Mouse (Mus musculus) adrenal gland, postnatal 10 days (tissue): ENCODE measurements around the gene Icam5. TPM values are rescaled to one million over a fixed set of nuclear protein-coding genes. Genes with fewer than 3 reads are reported as not detected.
"Not testable (repeated sequence)": the region's sequence is repeated elsewhere in the genome, so short reads cannot be mapped to it uniquely, and the experiment has no call there.

Experiments
- DNase-seq: peaks from one replicate; pipeline ENCODE4 v3.0.0; 2021; ENCODE audit warnings: mixed read lengths
- microRNA-seq: library from miRNA; unstranded; fragments of <30 nt; microRNA quantifications from one replicate; pipeline ENCODE4 v1.2.0, GENCODE M21; 2021
- total RNA-seq, 2 experiments: library from RNA; stranded (reverse); gene quantifications; 2 replicates each; pipeline ENCODE4 v1.2.3; 2021

The Icam5 gene
- total RNA-seq, 2 experiments from 2014 or later, result 0.51 to 0.67 TPM

DNA sequence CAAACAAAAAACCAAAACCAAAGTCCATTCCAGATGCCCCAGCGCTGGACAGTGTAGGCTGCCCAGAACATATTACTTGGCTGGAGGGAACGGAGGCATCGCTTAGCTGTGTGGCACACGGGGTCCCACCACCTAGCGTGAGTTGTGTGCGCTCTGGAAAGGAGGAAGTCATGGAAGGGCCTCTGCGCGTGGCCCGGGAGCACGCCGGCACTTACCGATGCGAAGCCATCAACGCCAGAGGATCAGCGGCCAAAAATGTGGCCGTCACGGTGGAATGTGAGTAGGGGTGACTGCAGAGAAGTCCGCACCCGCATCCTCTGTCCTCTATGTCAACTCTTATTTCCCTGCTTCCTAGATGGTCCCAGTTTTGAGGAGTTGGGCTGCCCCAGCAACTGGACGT lies 4.3 kb downstream of the Icam5 start:
- no peak for DNase-seq

DNA sequence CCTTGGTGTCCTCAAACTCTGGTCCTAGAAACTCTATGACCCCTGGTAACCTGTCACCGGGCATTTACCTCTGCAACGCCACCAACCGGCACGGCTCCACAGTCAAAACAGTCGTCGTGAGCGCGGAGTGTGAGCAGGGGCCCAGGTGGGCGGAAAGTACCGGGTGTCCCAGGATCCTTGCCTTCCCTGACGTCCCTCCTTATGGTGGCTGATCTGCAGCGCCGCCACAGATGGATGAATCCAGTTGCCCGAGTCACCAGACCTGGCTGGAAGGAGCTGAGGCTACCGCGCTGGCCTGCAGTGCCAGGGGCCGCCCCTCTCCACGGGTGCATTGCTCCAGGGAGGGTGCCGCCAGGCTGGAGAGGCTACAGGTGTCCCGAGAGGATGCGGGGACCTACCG lies 4.8 kb downstream of the Icam5 start:
- no peak for DNase-seq

DNA sequence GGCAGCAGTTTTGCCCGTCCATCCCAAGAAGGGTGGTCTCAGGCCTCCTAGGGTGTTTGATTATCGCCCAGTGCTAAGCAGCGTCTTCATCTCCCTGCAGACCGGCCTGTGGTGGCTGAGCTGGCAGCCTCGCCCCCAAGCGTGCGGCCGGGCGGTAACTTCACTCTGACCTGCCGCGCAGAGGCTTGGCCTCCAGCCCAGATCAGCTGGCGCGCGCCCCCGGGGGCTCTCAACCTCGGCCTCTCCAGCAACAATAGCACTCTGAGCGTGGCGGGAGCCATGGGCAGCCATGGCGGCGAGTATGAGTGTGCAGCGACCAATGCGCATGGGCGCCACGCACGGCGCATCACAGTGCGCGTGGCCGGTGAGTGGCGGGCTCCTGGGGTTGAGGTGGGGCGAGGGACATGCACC lies 5.6 kb downstream of the Icam5 start:
- peak; percentile 59 for DNase-seq

DNA sequence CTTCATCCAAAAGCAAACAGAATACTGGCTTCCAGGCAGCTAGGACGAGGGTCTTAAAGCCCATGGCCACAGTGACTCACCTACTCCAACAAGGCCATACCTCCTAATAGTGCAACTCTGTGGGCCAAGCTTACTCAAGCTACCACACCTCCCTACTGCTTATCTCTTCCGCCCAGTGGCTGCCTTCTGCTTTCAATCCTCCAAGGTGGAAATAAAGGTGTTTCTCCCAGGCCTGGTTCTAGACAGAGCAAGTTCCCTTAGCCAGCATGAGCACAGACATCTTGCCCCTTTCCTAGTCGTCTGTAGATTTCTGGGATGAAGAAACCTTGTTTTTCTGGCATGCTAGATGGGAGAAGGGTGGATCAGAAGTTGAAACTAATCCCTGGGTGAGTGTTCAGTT lies 7.9 kb downstream of the Icam5 start:
- no peak for DNase-seq

DNA sequence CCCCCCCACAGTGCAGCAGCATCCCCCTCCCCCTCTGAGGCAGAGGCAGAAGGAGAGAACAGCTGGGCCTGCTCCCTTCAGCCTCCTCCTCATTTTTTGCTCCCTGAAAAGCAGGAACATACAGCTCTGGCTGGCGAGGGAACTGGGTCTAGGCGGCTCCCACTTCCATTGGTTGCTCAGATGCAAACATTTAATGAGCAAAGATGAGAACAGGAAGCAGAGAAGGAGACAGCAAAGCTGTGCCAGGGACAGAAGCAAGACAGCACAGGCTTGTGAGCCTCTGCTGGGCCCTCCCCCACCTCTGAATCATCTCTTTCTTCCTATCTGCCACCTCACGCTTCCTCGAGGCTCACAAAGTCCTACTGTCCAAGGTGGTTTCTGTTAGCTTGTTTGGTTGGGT lies 9.4 kb downstream of the Icam5 start:
- DNase-seq, result no peak

DNA sequence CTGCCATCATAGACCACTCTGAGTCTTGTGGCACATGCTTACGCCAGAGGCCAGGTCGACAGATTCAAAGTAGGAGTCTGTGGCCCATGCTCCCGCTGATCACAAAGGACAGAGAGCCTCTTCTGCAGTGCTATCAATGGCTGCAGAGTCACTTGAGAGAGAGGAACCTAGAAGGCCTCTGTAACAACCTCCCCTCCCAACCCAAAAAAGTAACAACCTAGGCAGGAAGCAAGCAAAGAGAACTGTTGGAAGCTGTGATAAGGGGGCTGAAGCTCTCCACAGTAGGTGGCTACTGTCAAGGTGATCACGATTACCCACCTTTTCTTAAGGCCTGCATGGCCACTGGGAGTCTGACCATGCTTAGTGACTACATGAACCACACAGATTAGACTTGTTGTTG lies 11.7 kb downstream of the Icam5 start:
- no peak for DNase-seq

DNA sequence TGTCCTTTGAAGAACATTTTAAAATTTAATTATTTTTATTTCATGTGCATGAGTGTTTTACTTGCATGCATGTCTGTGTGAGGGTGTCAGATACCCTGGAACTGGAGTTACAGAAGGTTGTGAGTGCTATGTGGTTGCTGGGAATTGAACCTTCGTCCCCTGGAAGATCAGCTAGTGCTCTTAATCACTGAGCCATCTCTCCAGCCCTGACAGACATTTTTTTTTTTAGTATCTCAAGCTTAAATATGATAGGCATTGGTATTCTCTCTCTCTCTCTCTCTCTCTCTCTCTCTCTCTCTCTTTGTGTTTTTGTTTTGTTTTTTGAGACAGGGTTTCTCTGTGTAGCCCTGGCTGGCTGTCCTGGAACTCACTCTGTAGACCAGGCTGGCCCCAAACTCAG lies 12.9 kb downstream of the Icam5 start:
- DNase-seq, result not testable (repeated sequence)

DNA sequence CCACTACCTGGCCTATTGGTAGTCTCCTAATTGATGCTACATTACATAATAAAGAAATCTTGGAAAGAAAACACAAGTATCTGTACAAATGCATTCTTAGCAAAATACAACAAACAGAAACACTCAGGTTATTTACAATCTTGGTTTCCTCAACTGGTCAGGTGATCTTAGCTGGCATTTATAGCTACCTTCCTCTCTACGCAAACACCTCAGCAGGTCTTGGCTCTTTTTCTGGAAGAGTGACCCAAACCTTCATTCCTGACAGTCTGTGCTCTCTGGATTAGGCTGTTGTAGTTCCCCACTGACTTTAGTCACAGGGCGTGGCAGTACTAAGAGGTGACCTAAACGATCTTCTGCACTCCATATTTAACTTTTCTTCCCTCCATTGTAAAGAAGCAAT lies 13.4 kb downstream of the Icam5 start:
- no peak for DNase-seq

DNA sequence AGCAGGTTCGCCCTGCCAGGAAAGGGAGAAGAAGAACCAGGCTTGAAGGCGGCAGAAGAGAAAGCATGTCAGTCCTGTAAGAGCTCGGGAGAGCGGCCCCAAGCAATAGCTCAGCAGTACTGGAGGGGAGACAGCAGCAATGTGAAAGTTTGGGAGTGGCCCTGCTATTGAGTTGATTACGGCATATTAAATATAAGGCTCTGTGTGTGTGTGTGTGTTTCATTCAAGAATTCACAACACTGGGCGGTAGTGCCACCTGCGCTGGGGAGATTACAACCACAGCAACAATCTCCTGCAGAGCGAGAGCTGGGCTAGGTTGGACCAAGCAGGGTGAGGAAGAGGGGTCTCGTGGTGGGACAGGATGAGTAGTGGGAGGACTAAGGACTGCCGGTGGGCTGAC lies 19.7 kb downstream of the Icam5 start:
- no peak for DNase-seq

DNA sequence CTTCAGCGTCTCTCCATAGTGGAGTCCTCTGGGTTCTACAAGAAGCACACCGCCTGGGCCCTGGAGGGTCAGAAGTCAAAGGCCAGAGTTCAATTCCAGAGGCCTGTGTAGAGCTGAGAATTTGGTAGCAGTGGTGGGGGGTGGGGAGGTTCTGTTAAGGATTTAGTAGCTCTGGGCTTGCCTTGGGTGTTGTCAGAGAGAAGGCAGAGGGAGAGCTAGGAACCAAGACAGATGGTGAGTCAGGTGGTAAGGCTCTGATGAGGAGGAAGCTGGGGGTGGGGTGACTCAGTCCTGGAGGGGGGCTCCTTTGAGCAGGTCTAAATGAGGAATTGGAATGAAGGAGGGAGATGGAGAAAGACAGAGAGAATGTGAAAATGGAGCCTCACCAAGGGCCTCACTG lies 31.1 kb downstream of the Icam5 start:
- DNase-seq, result no peak

DNA sequence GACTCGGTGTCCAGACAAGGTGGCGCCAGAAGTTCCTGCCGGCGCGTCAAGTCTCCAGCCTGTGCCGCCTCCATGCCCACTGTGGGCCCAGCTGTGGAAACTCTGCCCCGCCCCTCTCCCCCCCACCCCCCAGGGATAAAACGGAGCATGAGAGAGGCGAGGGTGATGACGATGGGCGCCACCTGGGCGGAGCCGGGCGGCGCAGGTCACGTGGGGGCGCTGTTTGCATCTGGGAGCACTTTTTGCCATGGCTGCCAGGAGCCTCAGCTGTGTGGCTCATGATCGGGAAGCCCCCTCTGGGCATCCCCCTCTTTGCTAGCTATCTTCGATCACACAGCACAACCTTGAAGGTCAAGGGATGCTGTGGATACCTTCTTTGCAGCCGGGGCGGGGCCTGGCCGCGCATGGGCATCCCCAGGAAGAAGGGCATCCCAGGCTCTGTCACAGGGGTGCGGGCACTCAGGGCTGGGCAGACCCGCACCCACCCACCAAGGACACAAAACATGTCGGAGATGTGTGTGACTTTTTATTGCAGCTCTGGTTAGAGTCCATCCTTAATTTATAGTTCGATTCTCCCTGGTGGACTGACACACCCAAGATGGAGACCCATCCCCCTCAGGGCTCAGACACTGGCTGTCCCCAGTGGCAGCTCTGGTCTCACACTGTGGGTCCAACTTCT lies 35.3 kb downstream of the Icam5 start, which contains the start of gene Zglp1:
Zglp1 (minus strand) TSS at position 88 of the 679 bp plus-strand sequence.
- DNase-seq, result no peak

DNA sequence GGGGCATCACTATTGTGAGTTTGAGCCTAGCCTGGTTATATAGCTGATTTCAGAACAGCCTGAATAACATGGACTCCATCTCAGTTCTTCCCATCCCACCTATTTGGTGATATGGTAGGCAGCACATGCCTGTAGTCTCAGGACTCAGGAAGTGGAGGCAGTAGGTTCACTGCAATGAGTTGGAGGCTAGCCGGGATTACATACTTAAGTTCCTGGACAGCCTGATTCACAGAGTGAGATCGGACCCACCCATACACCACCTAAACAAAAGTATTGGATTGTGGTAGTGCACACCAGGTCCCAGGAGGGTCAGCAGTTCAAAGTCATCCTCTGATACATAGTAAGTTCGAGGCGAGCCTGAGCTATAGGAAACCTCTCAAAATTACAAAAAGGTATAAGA lies 40.8 kb downstream of the Icam5 start:
- no peak for DNase-seq

DNA sequence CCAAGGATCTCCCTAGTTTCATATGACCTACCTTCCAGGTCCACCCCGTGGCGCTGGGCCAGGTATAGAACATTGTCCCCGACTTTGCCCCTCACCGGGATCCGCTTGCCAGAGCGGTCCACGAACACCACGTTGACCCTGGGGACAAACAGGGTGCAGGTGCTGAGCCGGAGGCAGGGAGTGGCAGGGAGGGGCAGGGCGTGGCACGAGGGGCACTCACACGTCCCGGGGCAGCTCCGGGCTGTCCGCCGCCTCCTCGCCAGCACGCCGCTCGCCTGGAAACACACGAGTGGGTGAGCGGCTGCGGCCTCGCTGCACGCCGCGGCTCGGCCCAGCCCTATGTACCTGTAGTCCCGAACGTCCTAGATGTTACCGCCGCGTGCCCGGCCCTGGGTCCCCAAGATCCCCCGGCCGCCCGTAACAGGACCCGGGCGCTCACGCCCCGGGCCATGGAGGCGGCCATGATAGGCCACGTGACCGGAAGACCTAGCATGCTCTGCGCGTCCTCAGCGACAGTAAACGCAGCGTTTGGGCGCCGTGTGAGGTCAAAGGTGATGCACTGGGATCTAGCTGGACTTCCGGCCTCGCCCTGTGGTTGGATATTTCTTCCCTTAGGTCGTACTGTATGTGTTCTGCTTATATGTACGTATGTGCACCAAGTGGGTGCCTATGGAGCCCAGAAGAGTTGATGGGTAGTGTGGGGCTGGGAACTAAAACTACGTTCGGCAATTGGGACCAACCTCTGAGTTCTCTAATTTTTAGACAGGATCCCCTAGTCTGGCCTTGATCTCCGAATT lies 41.4 kb downstream of the Icam5 start, which contains the start of the genes Gm49373 and Fdx1l:
Gm49373 (minus strand) TSS at position 53 of the 797 bp plus-strand sequence.
Fdx1l (minus strand) TSS at position 571 of the 797 bp plus-strand sequence.
- peak; percentile 93 for DNase-seq

DNA sequence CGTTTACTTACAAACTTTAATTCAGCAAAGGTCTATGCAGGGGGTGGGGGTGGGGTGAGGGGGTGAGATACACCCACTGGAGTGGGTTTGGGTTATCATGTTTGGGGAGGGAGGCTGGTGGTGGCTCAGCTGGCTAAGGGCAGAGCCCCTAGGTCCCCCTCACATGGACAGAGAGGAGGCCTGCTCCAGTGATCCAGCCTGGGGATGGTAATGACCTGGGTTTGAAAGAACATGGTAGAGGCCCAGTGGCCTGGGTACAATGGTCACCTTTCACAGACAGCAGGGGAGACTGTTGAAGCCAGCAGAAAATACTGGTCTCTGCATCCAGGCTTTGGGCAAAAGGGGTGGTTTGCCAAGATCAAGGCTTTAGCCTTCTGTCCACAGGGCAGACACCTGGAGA lies 42.3 kb downstream of the Icam5 start:
- DNase-seq, result no peak

DNA sequence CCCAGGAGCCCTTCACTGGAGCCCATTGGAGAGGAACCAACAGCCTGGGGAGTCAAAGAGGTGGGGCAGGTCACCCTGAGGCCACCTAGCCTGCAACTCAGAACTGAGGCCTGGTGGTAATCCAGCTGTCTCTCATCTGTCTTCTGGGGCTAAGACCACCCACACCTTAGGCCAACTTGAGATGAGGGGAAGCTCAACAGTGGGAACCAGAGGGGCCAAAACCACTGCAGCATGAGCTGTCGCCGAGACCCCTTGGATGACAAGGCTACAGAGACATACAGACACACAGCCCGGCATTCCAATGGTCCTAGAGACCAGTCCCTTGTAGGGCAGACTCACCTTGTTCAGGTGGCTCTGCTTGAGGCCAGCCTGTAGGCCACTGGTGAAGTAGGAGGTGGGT lies 43.8 kb downstream of the Icam5 start:
- DNase-seq, result no peak

DNA sequence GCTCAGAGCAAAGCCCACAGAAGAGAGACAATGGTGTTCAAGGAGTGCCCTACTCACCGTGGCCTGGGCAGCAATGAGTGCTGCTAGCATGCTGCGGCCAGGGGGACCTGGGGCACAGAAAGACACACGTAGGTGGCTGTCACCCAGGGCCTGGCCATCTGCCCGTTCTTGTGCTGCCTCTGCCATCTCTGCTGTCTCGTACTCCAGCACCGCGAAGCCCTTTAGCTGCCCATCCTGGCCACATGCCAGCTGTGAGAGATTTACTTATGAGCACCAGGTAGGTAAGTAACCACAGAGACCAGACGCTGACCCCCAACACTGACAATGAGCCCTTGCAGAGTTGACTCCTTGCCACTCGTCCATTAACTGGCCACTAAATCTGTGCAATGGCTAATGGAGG lies 49.3 kb downstream of the Icam5 start:
- peak; percentile 21 for DNase-seq

DNA sequence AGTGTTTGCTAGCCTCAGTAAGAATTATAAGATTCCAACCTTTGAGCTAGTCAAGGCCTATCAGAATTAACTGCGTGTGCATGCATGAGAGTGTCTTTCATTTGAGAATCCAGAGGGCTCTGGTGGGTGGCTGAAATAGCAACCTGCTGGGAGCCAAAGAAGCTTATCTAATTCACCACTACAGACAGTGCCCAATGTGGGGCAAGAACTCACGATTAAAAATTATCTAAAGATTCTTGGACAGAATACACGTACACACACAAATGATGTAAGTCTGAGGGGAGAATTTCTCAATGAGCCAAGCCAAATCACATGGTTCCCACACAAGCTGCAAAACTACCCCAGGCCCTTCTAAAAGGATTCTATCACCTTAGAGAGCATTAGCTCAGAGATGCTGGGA lies 51.5 kb downstream of the Icam5 start:
- DNase-seq, result no peak

Small RNA genes within 50 kb of the gene (microRNA-seq; reads per million reads assigned to microRNA genes)
- gene Mir1900, result not detected
- gene Mir7082, result not detected

Other genes with a start within 250 kb of the Icam5 start
- 100 to 1,000 TPM in 1 of 2 experiments, 10 to 100 TPM in 1; 99.1 to 106 TPM for gene Col5a3, start 217.0 kb upstream of the Icam5 start, total RNA-seq
- gene Rdh8, start 213.6 kb upstream of the Icam5 start, total RNA-seq, result not detected
- gene A230050P20Rik, start 163.4 kb upstream of the Icam5 start, total RNA-seq, result 10 to 100 TPM; 17.1 to 28.0 TPM
- 1 to 10 TPM; 5.0 to 5.3 TPM for gene Angptl6, start 152.3 kb upstream of the Icam5 start, total RNA-seq
- gene Ppan, start 143.9 kb upstream of the Icam5 start, total RNA-seq, result 10 to 100 TPM; 32.6 to 38.2 TPM
- 100 to 1,000 TPM; 136 to 143 TPM for gene Eif3g, start 133.4 kb upstream of the Icam5 start, total RNA-seq
- gene Dnmt1, start 72.2 kb upstream of the Icam5 start, total RNA-seq, result 10 to 100 TPM; 44.9 to 54.7 TPM
- 1 to 10 TPM; 7.4 to 9.7 TPM for gene S1pr2, start 55.3 kb upstream of the Icam5 start, total RNA-seq
- 100 to 1,000 TPM; 121 to 125 TPM for gene Mrpl4, start 29.3 kb upstream of the Icam5 start, total RNA-seq
- 10 to 100 TPM; 10.8 to 12.4 TPM for gene Icam1, start 16.1 kb upstream of the Icam5 start, total RNA-seq
- 1 to 10 TPM; 2.3 to 3.2 TPM for gene Icam4, start 2.7 kb upstream of the Icam5 start, total RNA-seq
- gene Zglp1, start 35.0 kb downstream of the Icam5 start, total RNA-seq, result not detected
- under 1 TPM; 0.45 to 0.51 TPM for gene Gm49373, start 41.0 kb downstream of the Icam5 start, total RNA-seq
- gene Fdx1l, start 41.5 kb downstream of the Icam5 start, total RNA-seq, result 10 to 100 TPM; 32.5 to 38.6 TPM
- gene Gm38431, start 59.9 kb downstream of the Icam5 start, total RNA-seq, result 1 to 10 TPM in 1 of 2 experiments, under 1 TPM in 1; 0.63 to 1.5 TPM
- gene Raver1, start 59.9 kb downstream of the Icam5 start, total RNA-seq, result 10 to 100 TPM; 47.2 to 50.3 TPM
- gene Tyk2, start 99.2 kb downstream of the Icam5 start, total RNA-seq, result 10 to 100 TPM; 12.5 to 18.6 TPM
- gene Cdc37, start 117.9 kb downstream of the Icam5 start, total RNA-seq, result 100 to 1,000 TPM; 155 to 160 TPM
- gene Pde4a, start 133.6 kb downstream of the Icam5 start, total RNA-seq, result 10 to 100 TPM; 22.7 to 31.5 TPM
- gene Keap1, start 207.3 kb downstream of the Icam5 start, total RNA-seq, result 10 to 100 TPM; 39.4 to 45.8 TPM
- gene S1pr5, start 216.4 kb downstream of the Icam5 start, total RNA-seq, result 1 to 10 TPM; 1.4 to 1.7 TPM
- 10 to 100 TPM; 45.4 to 48.1 TPM for gene Atg4d, start 233.2 kb downstream of the Icam5 start, total RNA-seq